Mouse (Mus musculus) adrenal gland, postnatal 14 days (tissue): Measurements from ENCODE around the gene Bdnf. TPM values are rescaled to one million over a fixed set of nuclear protein-coding genes. Genes with fewer than 3 reads are reported as not detected.

Experiments used
- DNase-seq: peaks from one replicate; pipeline ENCODE4 v3.0.0; 2021; ENCODE audit warnings: mixed read lengths
- long read RNA-seq, 2 experiments: library from polyadenylated mRNA; stranded (forward); transcript quantifications; one replicate each; pipeline ENCODE4 v2.0.0; 2021
- total RNA-seq: library from RNA; stranded (reverse); gene quantifications from 2 replicates; pipeline ENCODE4 v1.2.3, GENCODE M21; 2021

Gene Bdnf
- 0.34 and 0.41 TPM in 2 replicates for total RNA-seq
- long read RNA-seq, experiment 1, result 0 reads
- long read RNA-seq, experiment 2, result 0 reads

DNA sequence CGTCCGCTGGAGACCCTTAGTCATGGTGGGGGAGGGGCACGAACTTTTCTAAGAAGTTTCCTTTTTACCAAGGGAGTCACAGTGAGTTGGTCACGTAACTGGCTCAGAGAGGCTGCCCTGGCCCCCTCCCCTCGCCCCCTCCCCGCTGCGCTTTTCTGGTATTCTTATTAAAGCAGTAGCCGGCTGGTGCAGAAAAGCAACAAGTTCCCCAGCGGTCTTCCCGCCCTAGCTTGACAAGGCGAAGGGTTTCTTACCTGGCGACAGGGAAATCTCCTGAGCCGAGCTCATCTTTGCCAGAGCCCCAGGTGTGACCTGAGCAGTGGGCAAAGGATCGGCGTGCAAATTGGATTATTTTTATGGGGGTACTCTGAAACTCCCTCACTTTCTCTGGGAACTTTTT, at the start of gene Bdnf:
TSS of gene Bdnf (plus strand) at position 169 of the 400 bp plus-strand sequence.
- no peak for DNase-seq

DNA sequence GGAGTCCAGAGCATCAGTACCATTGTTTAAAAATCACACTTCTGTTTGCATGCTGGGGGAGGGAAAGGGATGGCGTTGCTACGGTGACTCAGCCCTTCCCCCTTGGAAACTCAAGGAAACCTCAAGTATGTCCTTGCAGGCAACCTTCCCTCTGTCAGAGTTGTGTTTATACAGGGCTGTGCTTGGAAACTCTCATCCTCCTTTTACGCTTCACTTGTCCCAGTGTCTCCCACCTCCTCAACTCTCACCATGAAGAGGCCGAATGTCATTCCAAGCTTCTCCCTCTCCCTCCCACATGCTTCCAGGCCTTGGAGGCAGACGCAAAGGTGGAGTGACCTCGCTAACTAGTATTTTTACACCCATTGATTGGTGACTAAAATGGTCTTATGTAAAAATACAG, 47.6 kb upstream of the Bdnf start:
- DNase-seq, result peak; percentile 3

GRCm38 (mm10) chr2:109673509-109674455, 718 bp upstream of the Bdnf start:
- DNase-seq, result no peak

GRCm38 (mm10) chr2:109675051-109675450, 551 bp downstream of the Bdnf start:
- no peak for DNase-seq

DNA sequence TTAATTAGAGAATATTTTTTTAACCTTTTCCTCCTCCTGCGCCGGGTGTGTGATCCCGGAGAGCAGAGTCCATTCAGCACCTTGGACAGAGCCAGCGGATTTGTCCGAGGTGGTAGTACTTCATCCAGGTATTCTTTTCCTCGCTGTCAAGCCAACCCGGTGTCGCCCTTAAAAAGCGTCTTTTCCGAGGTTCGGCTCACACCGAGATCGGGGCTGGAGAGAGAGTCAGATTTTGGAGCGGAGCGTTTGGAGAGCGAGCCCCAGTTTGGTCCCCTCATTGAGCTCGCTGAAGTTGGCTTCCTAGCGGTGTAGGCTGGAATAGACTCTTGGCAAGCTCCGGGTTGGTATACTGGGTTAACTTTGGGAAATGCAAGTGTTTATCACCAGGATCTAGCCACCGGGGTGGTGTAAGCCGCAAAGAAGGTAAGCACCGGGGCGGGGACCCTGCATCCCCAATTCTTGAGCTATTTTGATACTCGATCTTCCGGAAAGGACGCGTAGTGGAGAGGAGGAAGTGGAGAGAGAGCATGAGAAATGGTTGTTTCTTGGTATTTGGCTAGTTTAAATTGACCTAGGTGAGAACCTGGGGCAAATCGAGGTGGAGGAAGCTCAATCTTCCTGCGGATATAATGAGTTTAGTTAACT, 1.6 kb downstream of the Bdnf start:
- peak; percentile 82 for DNase-seq

GRCm38 (mm10) chr2:109676618-109676974, 2.1 kb downstream of the Bdnf start:
- no peak for DNase-seq

- DNase-seq, result peak; percentile 6
Observed at GRCm38 (mm10) chr2:109677221-109678089, 3.0 kb downstream of the Bdnf start.

GRCm38 (mm10) chr2:109678090-109678409, 3.5 kb downstream of the Bdnf start:
- peak; percentile 47 for DNase-seq

DNA sequence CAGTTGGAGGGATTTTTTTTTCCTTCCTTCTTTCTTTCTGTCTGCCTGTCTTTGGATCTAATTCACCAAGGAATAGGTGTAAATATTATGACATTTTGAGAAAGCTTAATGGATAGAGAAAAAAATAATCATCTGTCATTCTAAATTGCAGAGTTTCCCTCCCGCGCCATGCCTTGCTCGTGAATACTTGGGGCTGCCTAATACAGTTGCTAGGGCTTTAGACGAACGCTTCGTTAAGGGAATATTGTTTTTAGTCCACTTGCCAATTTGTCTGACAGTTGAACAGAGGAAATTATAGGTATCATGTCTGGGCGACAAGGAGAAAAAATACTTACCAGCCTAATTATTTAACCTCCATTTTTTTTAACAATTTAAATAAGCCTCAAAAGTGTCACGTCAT, 4.0 kb downstream of the Bdnf start:
- no peak for DNase-seq

DNA sequence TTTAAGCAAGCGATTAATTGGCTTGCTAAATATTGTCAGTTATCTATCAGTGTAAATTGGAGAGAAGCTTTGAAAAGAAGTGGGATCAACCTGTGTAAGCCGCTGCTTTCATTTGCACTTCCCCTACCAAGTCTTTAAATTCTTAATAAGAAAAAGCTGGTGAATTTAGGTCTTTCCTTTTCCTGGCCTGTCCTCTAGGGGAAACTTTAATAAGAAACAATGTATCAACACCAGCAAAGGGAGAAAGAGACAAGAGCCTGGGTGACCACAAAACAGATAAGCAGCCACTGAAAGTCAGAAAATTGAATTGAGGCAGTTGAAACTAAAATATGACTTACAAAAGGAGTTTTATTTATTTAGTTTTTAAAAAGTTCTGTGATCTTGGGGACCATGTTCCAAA, 4.9 kb downstream of the Bdnf start:
- DNase-seq, result no peak

GRCm38 (mm10) chr2:109681071-109681470, 6.6 kb downstream of the Bdnf start:
- DNase-seq, result no peak

DNA sequence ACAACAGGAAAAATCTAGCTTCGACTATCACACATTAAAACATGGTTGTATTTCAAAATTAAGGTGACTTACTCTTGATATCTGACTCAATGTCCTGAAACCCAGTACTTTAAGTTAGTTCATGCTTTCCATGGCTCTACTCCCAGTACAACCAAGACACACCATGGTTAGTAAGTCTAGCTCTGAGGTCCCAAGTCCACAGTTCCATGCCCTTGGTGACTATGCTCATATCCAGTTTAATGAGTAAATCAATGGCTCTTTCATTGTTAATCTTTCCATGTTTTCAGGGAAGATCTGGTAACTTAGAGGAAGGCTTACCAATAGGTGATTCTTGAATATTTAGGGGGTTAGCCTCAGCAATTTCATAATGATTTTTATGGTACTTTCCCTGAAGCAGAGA, 14.2 kb downstream of the Bdnf start:
- DNase-seq, result no peak

DNA sequence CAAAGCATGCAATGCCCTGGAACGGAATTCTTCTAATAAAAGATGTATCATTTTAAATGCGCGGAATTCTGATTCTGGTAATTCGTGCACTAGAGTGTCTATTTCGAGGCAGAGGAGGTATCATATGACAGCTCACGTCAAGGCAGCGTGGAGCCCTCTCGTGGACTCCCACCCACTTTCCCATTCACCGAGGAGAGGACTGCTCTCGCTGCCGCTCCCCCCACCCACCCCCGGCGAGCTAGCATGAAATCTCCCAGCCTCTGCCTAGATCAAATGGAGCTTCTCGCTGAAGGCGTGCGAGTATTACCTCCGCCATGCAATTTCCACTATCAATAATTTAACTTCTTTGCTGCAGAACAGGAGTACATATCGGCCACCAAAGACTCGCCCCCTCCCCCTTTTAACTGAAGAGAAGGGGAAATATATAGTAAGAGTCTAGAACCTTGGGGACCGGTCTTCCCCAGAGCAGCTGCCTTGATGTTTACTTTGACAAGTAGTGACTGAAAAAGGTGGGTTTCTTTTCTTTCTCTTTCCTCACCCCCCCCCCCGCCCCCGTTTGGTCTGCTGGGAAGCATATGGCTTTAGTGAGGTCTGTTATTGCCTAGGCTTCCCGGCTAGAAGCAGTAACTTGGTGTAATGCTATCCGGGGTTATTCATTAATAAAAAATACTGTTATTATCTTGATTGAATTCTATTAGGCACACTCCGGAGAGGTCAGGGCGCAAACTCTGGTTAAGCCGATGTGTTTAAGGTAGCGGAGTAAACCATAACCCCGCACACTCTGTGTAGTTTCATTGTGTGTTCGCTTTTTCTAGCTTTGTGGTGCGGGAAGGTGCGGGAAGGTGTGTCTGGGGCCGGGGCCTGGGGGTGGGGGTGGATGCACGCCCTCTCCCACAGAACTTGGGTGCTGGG, 18.0 kb downstream of the Bdnf start:
- no peak for DNase-seq

GRCm38 (mm10) chr2:109693178-109694115, 18.9 kb downstream of the Bdnf start:
- peak; percentile 55 for DNase-seq

DNA sequence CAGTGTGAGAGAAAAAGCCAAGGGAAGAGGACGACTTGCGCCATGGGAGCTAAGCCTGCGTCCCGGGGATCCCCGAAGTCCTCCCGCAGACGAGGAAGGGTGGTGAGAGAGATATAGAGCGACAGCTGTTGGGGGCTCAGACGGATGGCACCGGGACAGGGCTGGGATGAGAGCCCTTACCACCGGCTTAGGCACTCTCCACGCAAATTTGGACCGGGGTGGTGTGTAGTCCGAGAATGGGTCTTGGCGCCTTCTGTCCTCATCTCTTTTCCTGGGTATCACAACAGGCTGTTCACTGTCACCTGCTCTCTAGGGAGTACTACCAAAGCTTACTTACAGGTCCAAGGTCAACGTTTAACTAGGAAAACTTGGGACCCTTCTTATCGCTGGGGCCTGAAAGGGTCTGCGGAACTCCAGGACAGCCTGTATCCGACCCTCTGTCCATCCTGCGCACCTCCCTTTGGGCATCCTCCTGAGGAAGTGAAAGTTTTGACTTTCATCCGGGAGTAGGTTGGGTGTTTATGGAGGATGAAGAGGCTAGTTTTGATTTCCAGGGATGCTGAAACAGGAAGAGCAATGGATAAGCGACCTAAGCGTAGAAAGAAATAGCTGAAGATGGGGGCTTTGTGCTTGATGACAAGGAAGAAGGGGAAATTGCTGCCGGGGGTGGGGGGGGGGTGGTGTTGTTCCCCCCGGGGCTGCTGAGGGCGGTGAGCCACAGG, 19.8 kb downstream of the Bdnf start:
- no peak for DNase-seq

- DNase-seq, result peak; percentile 80
Observed at GRCm38 (mm10) chr2:109694838-109695225, 20.3 kb downstream of the Bdnf start.

GRCm38 (mm10) chr2:109697151-109697550, 22.7 kb downstream of the Bdnf start:
- DNase-seq, result no peak

DNA sequence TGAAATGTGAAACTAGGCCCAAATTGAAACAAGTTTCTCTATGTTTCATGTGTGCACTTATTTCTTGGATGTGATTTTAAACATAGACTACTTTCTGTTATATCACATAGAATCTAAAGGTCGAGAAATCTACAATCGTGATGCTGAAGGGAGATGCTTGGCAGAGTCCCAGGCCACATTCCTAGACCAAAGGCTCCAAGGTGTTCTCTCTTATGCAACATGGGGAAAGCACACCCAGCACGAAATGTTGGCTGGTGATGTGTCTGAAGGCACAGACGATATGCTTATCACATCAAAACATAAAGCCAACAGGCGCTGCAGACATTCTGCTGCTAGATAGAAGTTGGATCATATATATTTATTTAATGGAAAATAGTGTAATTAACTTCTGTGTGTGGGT, 25.8 kb downstream of the Bdnf start:
- DNase-seq, result no peak

DNA sequence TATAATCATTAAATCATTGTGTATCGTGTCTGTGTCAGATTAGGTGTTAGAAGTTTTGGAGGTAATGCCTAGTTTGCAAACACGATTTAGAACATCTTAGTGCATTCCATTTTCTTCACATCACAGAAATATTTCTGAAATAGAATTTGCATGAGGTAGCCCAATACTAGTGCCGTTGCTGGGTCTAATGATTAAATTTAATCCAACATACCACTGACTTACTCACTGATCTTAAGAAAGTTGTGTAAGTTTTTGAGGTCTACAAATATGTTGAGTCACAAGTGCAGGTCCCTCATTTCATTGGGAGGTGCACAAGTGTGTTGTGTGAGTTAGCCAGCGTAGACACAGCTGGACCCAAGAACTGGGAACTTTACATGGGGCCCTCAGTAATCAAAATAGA, 29.1 kb downstream of the Bdnf start:
- no peak for DNase-seq

DNA sequence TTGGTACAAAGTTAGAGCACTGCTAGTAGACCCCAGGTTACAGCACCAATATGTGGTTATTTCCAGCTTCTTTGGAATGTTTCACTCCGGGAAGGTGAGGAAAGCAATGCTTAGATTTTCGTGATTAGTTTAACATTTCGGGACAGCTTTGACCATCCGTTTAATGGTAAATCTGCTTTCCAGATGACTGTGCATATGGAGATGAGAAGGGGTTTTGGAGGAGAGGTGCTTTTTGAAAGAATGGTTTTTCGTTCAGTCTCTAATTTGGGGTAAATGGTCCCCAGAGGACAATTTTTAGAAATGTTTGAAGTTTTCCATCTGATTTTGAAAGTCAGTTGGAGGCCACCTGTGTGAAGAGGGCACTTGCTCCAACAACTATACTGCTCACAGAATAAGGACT, 29.6 kb downstream of the Bdnf start:
- DNase-seq, result no peak
